Mouse (Mus musculus): ENCODE measurements around the gene Kcnk5. TPM values are rescaled to one million over a fixed set of nuclear protein-coding genes. Genes with fewer than 3 reads are reported as not detected.

The Kcnk5 gene
- polyA plus RNA-seq (2014; fragmentation: Illumina TruSeq; extraction: RNeasy Lipid Tissue Mini Kit (QIAGEN cat#74804); ENCODE audit: low replicate concordance) = 6.9 TPM

DNA sequence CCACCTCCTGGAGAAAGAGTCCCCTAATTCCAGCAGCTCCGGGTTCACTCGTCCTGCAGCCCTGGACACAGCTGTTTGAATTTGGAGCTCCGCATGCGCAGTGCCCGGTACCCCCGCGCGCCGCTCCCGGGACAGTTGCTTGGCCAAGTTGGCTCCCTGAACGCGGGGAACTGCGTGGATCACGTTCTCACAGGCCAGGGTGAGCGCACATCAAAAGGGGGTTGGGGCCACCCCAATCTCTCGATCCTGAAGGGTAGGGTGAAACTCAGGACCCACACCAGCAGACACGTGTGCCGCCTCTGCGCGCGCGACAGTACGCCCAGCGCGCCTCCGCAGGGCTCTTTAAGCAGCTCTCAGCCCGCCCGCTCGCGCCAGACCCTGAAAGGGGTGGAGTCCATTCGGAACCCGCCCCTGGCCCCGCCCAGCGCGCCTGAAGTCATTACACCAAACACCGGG is at the start of gene Kcnk5:
Gene Kcnk5, minus strand, starts transcription at position 344 of the 456 bp plus-strand sequence.

DNA sequence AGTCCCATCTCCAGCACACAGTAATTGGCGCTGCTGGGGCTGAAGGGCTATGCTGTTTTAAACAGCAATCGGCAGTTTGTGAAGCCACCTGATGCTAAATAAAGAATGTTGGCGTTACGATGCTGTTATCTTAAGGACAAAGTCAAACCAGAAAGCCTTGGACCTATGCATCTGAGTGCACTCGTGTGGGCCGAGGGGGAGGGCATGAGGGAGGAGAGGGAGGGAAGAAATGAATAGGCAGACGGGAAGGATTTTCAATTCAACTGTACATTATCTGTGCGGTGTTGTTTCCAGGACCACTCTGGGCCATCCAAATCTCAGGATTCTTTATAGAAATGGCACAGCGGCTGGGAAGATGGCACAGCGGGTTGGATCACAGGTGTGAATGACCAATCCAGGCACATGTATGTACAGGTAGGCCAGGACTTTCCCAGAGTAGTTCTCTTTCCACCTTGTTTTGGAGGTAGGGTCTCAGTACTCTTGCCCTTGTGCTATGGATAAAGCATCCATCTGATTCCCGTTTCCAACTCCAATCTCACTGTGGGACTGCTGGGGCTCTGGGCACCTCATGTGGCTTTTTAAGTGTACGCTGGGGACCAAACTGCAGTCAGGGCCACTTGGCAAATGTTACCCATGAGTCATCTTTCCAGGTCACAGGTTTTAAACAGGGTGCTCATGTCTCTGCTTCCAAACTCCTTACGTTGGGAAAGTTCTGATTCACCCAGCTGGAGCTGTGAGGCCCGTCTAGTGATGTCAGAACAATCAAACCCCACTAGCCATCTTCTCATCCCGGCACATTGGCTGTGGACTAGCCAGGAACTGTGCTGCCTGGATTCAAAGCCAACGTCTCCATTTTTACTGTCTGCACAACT is 42.9 kb downstream of the Kcnk5 start, which contains the start of gene Saysd1:
Gene Saysd1, minus strand, starts transcription at position 51 of the 872 bp plus-strand sequence.

Other genes starting within 250 kb of the Kcnk5 start
- gene Gng2, start 204.2 kb downstream of the Kcnk5 start, polyA plus RNA-seq (2014; fragmentation: Illumina TruSeq; extraction: RNeasy Lipid Tissue Mini Kit (QIAGEN cat#74804); ENCODE audit: low replicate concordance) = 24.9 TPM
- 1.3 TPM for gene Saysd1, start 43.3 kb downstream of the Kcnk5 start, polyA plus RNA-seq (2014; fragmentation: Illumina TruSeq; extraction: RNeasy Lipid Tissue Mini Kit (QIAGEN cat#74804); ENCODE audit: low replicate concordance)
- gene Kcnk16, start 87.4 kb upstream of the Kcnk5 start, polyA plus RNA-seq (2014; fragmentation: Illumina TruSeq; extraction: RNeasy Lipid Tissue Mini Kit (QIAGEN cat#74804); ENCODE audit: low replicate concordance) = not detected
- 8.5 TPM for gene Nudt13, start 112.9 kb upstream of the Kcnk5 start, polyA plus RNA-seq (2014; fragmentation: Illumina TruSeq; extraction: RNeasy Lipid Tissue Mini Kit (QIAGEN cat#74804); ENCODE audit: low replicate concordance)
- gene Ecd, start 166.3 kb upstream of the Kcnk5 start, polyA plus RNA-seq (2014; fragmentation: Illumina TruSeq; extraction: RNeasy Lipid Tissue Mini Kit (QIAGEN cat#74804); ENCODE audit: low replicate concordance) = 11.0 TPM
- gene Fam149b, start 166.4 kb upstream of the Kcnk5 start, polyA plus RNA-seq (2014; fragmentation: Illumina TruSeq; extraction: RNeasy Lipid Tissue Mini Kit (QIAGEN cat#74804); ENCODE audit: low replicate concordance) = 32.9 TPM
- 79.3 TPM for gene Dnajc9, start 207.1 kb upstream of the Kcnk5 start, polyA plus RNA-seq (2014; fragmentation: Illumina TruSeq; extraction: RNeasy Lipid Tissue Mini Kit (QIAGEN cat#74804); ENCODE audit: low replicate concordance)
- 1.4 TPM for gene Mrps16, start 211.8 kb upstream of the Kcnk5 start, polyA plus RNA-seq (2014; fragmentation: Illumina TruSeq; extraction: RNeasy Lipid Tissue Mini Kit (QIAGEN cat#74804); ENCODE audit: low replicate concordance)